Mouse (Mus musculus) C2C12 (cell line): ENCODE measurements at regions not wholly inside any gene's neighbourhood (a gene's known extent, or its start where the extent isn't known, plus 50 kb on each side); places are given as distances from the start of the nearest gene placed in this dataset.

Experiments
- H3K27me3 ChIP-seq: one replicate; pipeline ENCODE4 v1.6.1; 2011; ENCODE audit not compliant: control insufficient read depth, insufficient read depth, insufficient read length
- H3K36me3 ChIP-seq: one replicate; pipeline ENCODE4 v1.6.1; 2011; ENCODE audit not compliant: control insufficient read depth, insufficient read depth
- H3K4me3 ChIP-seq: one replicate; pipeline ENCODE4 v1.5.1; 2011; ENCODE audit warnings: mild to moderate bottlenecking, control low read depth; ENCODE audit not compliant: poor library complexity, insufficient read depth, severe bottlenecking
- H3K79me2 ChIP-seq: one replicate; pipeline ENCODE4 v1.6.1; 2011; ENCODE audit not compliant: control insufficient read depth, insufficient read depth
- H3K79me3 ChIP-seq: one replicate; pipeline ENCODE4 v1.6.1; 2011; ENCODE audit warnings: low read depth, control low read depth
- H3ac ChIP-seq: one replicate; pipeline ENCODE3; 2011; ENCODE audit warnings: low read depth; ENCODE audit not compliant: control insufficient read depth, insufficient read length
- CEBPB ChIP-seq: IDR thresholded peaks from one replicate; pipeline ENCODE4 v1.6.1; 2011; ENCODE audit warnings: low read depth, mild to moderate bottlenecking, control low read depth, moderate library complexity
- CTCF ChIP-seq: IDR thresholded peaks from one replicate; pipeline ENCODE4 v1.5.1; 2011; ENCODE audit not compliant: control insufficient read depth, insufficient read depth, insufficient read length
- FOSL1 ChIP-seq: IDR thresholded peaks from one replicate; pipeline ENCODE4 v1.8.0; 2011; ENCODE audit warnings: mild to moderate bottlenecking, low read length; ENCODE audit not compliant: poor library complexity, insufficient read depth, severe bottlenecking
- MAX ChIP-seq: IDR thresholded peaks from one replicate; pipeline ENCODE4 v1.6.1; 2011; ENCODE audit warnings: mild to moderate bottlenecking, control low read depth
- MYOD1 ChIP-seq: IDR thresholded peaks from one replicate; pipeline ENCODE4 v1.6.1; 2011; ENCODE audit warnings: low read depth; ENCODE audit not compliant: control insufficient read depth, insufficient read length
- MYOG ChIP-seq: IDR thresholded peaks from one replicate; pipeline ENCODE4 v1.6.1; 2011; ENCODE audit not compliant: control insufficient read depth, insufficient read length; ENCODE audit errors: extremely low read depth
- USF1 ChIP-seq: IDR thresholded peaks from one replicate; pipeline ENCODE4 v1.6.1; 2011; ENCODE audit warnings: low read depth, mild to moderate bottlenecking, control low read depth, moderate library complexity

DNA sequence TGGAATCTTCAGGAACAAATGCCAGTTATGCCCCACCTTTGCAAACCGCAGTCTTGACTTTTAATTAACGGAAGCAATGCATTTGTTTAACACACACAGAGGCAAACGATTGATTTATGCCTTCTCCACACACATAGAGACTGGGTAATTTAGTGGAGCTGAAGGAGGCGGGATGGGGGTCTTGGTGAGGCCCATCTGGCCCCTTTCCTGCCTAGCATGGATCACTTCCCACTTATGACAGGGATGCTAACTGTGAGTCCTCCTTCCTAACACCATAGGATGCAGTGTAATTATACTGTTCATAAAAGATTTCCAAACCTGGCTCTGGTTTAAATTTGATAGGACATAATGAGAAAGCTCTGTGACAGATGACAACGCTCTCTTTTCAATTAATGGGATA, 101.1 kb upstream of the Map1b start:
- TF ChIP-seq MYOD1 = no peak
- no peak for TF ChIP-seq MYOG
- TF ChIP-seq MAX = no peak
- TF ChIP-seq CEBPB = no peak
- no peak for TF ChIP-seq FOSL1
- TF ChIP-seq CTCF = no peak
- TF ChIP-seq USF1 = no peak
- Histone ChIP-seq H3K4me3 (no peak overlapping the region), H3K79me2 (no peaks in the 10 kb centered on the region), H3K27me3 (no peaks in the 10 kb centered on the region), H3K79me3 (no peaks in the 10 kb centered on the region), H3K36me3 (no peaks in the 10 kb centered on the region), H3ac (no peak overlapping the region)

DNA sequence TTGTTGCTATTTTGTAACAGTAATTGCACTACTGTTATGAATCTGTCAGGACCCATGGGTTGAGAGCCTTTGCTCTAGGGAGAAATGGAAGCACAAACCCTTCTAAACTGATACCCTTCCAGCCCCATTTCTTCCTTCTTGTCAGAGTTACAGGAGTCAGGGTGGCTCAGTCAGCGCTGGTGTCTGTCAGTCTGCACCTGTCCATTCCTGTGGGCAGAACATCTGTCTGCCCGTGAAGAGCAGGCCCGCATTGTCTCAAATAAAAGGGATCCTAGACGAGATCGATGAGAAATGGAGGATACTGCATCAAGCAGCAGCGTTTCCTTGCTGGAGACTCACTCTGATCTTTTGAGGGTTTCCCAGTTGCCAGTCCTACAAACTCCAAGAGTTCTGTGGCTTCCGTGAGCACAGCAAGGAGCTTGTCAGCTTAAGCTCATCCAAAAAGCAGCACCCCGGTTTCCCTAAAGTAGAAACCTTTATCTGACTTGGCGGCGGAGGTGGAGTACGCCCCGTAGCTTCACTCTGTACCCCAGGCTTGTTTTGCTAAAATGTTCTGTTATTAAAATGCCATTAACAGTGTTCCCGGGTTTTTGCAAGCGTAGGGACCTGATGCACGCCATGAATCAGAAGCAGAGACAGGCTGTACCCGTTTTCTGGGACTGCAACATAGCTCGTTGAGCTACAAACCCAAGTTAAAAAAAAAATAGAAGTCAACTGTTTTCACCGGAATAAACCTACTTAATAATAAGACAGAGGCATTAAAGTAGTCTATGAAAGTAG, 95.6 kb upstream of the Map1b start:
- Histone ChIP-seq H3K27me3 (no peaks in the 10 kb centered on the region), H3K79me3 (no peaks in the 10 kb centered on the region), H3K4me3 (no peak overlapping the region), H3K79me2 (no peaks in the 10 kb centered on the region), H3K36me3 (no peaks in the 10 kb centered on the region), H3ac (no peak overlapping the region)
- TF ChIP-seq CEBPB = no peak
- TF ChIP-seq MYOG = no peak
- TF ChIP-seq USF1 = no peak
- no peak for TF ChIP-seq MAX
- no peak for TF ChIP-seq FOSL1
- no peak for TF ChIP-seq CTCF
- TF ChIP-seq MYOD1 = no peak

DNA sequence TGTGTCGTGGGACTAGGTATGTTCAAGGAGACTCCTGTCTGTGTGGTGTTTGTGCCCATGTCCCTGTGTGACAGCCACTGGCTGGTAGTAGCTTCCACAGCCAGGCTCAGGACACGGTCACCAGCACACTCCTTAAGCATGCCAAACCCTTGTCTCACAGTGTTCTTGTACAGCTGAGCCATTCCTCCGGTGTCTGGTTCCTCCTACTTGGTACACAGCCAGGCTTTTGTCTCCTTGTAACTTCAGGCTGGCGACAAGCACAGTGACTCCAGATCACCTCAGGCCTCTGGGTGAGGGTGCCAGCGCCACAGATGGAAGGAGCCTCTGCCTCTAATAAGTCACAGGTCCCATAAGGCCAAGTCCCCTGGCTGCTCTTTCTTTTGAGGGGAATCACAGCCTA, 94.2 kb upstream of the Map1b start:
- no peaks in the 10 kb centered on the region for H3K36me3 ChIP-seq
- H3K79me2 ChIP-seq = no peaks in the 10 kb centered on the region
- TF ChIP-seq MAX (no peak), FOSL1 (no peak), USF1 (no peak), MYOD1 (no peak), CTCF (no peak)
- H3K27me3 ChIP-seq = no peaks in the 10 kb centered on the region
- H3ac ChIP-seq = no peak overlapping the region
- H3K79me3 ChIP-seq = no peaks in the 10 kb centered on the region
- no peak overlapping the region for H3K4me3 ChIP-seq

DNA sequence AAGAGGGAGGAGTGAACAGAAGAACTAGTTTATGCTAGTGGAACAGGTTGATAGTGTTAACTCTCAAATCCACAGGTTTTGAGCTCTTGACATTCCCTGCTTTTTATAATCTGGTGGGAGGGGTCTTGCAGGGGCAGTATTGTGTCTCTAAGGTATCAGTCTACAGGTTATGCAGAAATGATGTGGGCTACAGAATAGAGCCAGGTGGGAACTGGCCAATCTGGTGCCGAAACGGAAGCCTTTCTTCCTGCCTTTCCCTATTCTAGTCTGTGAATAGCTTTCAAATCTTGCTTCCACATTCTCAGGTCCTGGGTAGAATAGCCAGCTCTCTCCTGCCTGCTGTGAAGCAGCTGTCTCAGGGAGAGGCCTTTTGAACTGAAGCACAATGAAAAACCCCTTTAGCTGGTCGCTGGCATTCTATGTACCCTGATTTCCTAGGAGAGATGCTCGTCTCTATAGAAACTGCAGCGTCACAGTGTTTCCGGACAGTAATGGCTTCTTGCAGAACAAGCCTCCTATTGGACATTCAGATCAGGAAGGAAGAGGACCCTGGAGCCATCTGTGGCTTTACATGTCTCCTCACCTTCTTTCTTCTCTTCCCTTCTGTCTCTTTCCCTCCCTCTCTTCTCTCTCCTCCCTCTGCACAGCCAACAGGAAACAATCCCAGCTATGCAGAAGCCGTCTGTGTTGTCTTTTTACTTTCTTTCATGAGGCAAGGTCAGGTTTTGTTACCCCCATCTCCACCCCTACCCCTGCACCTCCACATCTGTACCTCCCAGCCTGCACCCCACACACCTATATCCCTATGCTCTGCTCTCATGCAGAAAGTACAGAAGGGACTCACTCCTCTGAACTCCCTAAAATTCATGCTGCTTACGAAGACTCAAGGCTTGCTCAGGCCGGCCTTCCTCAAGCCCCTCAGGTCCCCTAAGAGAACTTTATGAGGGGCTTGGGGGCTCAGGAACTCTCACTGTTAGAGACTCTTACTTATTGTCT, 93.1 kb upstream of the Map1b start:
- H3K27me3 ChIP-seq = no peaks in the 10 kb centered on the region
- TF ChIP-seq MAX (no peak), MYOG (no peak), FOSL1 (no peak), CTCF (no peak), MYOD1 (no peak), USF1 (no peak), CEBPB (no peak)
- H3K36me3 ChIP-seq = no peaks in the 10 kb centered on the region
- H3K4me3 ChIP-seq = no peak overlapping the region
- H3ac ChIP-seq = no peak overlapping the region
- H3K79me3 ChIP-seq = no peaks in the 10 kb centered on the region
- H3K79me2 ChIP-seq = no peaks in the 10 kb centered on the region

DNA sequence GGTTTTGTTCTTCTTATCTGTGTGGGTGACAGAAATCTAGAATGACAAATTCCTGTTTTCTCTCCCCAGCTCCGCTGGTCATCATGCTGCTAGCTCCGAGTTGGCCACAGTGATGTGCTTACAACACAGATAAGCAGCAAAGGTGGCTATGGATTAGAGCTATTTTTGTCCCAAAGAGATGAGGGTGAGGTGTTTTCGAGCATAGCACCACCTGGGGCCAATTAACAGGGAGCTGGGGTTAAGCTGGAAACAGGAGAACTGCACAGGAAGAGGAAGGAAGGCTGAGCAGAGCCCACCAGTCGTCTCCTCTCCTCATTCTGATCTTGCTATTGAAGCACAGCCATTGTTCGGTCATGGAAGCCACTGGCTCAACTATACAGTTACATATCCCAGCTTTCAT, 92.3 kb upstream of the Map1b start:
- Histone ChIP-seq H3K4me3 (no peak overlapping the region), H3ac (no peak overlapping the region), H3K79me2 (no peaks in the 10 kb centered on the region), H3K36me3 (no peaks in the 10 kb centered on the region), H3K79me3 (no peaks in the 10 kb centered on the region), H3K27me3 (no peaks in the 10 kb centered on the region)
- no peak for TF ChIP-seq CTCF
- no peak for TF ChIP-seq FOSL1
- no peak for TF ChIP-seq USF1
- TF ChIP-seq MYOG = no peak

DNA sequence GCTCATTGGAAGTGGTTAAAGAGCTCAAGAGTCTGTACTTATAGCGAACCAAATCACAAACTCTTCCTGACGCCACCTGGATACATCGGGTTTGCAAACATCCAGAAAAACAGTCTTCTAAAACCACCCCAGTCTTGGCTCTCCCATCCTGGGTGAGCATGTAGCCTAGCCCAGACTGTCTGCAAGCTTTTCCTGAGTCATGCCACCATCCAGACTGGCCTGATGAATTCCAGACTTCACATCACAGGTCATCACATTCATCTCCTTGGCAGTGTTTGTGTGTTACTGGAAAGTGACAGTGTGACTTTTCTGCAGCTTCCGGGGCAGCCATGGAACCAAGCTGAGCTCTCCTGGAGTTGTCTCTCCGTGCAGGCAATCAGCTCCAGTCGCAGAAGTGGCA, 90.9 kb upstream of the Map1b start:
- no peaks in the 10 kb centered on the region for H3K79me3 ChIP-seq
- H3K4me3 ChIP-seq = no peak overlapping the region
- no peak overlapping the region for H3ac ChIP-seq
- H3K27me3 ChIP-seq = no peaks in the 10 kb centered on the region
- no peaks in the 10 kb centered on the region for H3K36me3 ChIP-seq
- TF ChIP-seq MYOD1 = no peak
- TF ChIP-seq CTCF = no peak
- no peak for TF ChIP-seq FOSL1
- no peak for TF ChIP-seq USF1
- no peak for TF ChIP-seq MYOG
- TF ChIP-seq MAX = no peak
- H3K79me2 ChIP-seq = no peaks in the 10 kb centered on the region
